Mouse (Mus musculus): ENCODE data around the gene Zfp619. TPM values are rescaled to one million over a fixed set of nuclear protein-coding genes. Genes with fewer than 3 reads are reported as not detected.

The Zfp619 gene
- total and polyA plus RNA-seq, 3 experiments, result 0.62 to 1.3 TPM; not detected in 1

DNA sequence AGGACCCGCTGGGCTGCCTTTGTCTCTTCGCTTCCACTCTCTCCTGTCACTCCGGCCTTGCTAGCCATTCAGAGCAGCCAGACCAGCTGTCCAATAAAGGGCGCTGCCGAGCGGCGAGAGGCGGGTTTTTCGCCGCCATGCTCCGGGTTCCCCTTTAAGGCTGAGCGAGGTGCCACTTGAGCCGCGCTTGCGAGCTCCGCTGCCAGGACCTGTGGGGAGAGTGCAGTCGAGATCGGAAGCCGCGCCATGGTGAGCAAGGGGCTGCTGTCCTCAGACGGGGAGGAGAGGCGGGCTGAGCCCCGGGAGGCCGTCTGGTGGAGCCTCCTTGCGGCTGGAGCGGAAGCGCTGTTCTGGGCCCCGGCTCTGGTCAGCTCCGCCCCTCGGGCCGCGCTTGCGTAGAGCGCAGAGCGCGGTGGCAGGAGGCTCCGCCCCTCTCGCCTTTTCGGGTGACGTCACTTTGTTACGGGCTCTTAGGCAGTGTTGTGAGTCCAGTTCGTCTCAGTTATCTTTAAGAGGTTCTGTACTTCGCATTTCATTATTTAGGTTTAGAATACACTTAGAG lies at the start of gene Zfp619 (continued):
- TF ChIP-seq TBP (IDR thresholded peaks at IDR 0.05; ENCODE audit: low read depth, low read length) (peak; percentile 78), ZNF384 (IDR thresholded peaks at IDR 0.05; ENCODE audit: low read depth, low read length) (no peak), UBTF (IDR thresholded peaks at IDR 0.05; ENCODE audit: borderline replicate concordance, insufficient read depth, low read depth, low read length) (no peak)

DNA sequence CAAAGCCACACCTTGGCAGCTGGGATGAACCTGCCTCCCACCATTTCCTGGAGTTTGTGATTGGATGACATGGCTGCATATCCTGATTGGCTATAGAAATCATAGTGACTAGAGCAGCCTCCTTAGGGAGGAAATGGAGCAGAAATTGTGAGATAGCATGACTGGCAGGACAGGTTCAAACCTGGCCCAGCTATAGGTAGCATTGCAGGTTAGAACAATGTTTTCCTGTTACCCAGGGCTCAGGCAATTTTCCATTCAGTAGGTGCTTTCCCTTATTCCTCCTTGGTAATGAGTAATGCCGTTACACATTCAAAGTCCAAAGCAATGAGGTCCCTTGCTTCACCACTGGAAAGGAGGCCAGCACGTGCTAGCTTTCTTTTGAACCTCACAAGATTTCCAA lies 38.6 kb upstream of the Zfp619 start:
- no peak for TF ChIP-seq ZMIZ1 (IDR thresholded peaks at IDR 0.05; ENCODE audit: low read depth, low read length)
- H3K4me3 ChIP-seq (ENCODE audit: control insufficient read depth in 1 of 2, insufficient read depth in 1 of 2, low read depth in 2 of 2, low read length in 2 of 2), result no peak overlapping the region
- H3K79me2 ChIP-seq (ENCODE audit: control insufficient read depth, insufficient read depth, low read length, poor library complexity), result no peaks in the 10 kb centered on the region
- H3K27ac ChIP-seq (ENCODE audit: control insufficient read depth, low read depth, low read length), result no peak overlapping the region
- DNase-seq (ENCODE audit: low read depth, low spot score), result no peak
- no peaks in the 10 kb centered on the region for H3K36me3 ChIP-seq (ENCODE audit: control insufficient read depth in 1 of 2, insufficient read depth in 2 of 2, low read length in 2 of 2)
- H3K27me3 ChIP-seq (ENCODE audit: control insufficient read depth in 1 of 2, insufficient read depth in 2 of 2, low read length in 2 of 2), result no peaks in the 10 kb centered on the region
- H3K9me3 ChIP-seq (replicated peaks; ENCODE audit: insufficient read depth, low read length), result no peaks in the 10 kb centered on the region
- H3K9ac ChIP-seq (ENCODE audit: control insufficient read depth, low read depth, low read length, poor library complexity, severe bottlenecking), result no peak overlapping the region
- no peaks in the 10 kb centered on the region for H3K4me1 ChIP-seq (ENCODE audit: control insufficient read depth in 1 of 2, insufficient read depth in 2 of 2, low read length in 2 of 2)

DNA sequence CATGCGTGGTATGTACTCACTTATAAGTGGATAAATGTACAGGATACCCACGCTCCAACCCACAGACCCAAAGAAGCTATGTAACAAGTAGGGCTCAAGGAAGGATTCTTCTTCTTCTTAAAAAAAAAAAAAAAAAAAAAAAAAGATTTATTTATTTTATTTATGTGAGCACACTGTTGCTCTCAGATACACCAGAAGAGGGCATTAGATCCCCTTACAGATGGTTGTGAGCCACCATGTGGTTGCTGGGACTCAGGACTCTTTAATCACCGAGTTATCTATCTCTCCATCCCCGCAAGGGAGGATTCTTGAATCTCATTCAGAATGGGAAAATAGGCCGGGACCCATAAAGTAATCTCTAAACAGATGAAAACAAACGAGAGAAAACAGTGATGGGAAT lies 33.2 kb upstream of the Zfp619 start:
- no peak for DNase-seq (ENCODE audit: low read depth, low spot score)
- no peaks in the 10 kb centered on the region for H3K79me2 ChIP-seq (ENCODE audit: control insufficient read depth, insufficient read depth, low read length, poor library complexity)
- H3K4me1 ChIP-seq (ENCODE audit: control insufficient read depth in 1 of 2, insufficient read depth in 2 of 2, low read length in 2 of 2), result no peaks in the 10 kb centered on the region
- no peaks in the 10 kb centered on the region for H3K9me3 ChIP-seq (replicated peaks; ENCODE audit: insufficient read depth, low read length)
- H3K9ac ChIP-seq (ENCODE audit: control insufficient read depth, low read depth, low read length, poor library complexity, severe bottlenecking), result no peak overlapping the region
- no peaks in the 10 kb centered on the region for H3K27me3 ChIP-seq (ENCODE audit: control insufficient read depth in 1 of 2, insufficient read depth in 2 of 2, low read length in 2 of 2)
- no peaks in the 10 kb centered on the region for H3K36me3 ChIP-seq (ENCODE audit: control insufficient read depth in 1 of 2, insufficient read depth in 2 of 2, low read length in 2 of 2)
- no peak for TF ChIP-seq MAZ (IDR thresholded peaks at IDR 0.05; ENCODE audit: low read depth, low read length)
- no peak for TF ChIP-seq E2F4 (IDR thresholded peaks at IDR 0.05; ENCODE audit: borderline replicate concordance, low read depth, low read length)
- peak; percentile 75 for TF ChIP-seq ZNF384 (IDR thresholded peaks at IDR 0.05; ENCODE audit: low read depth, low read length)
- TF ChIP-seq RAD21 (IDR thresholded peaks at IDR 0.05; ENCODE audit: low read depth, low read length), result peak; percentile 23
- TF ChIP-seq CTCF (IDR thresholded peaks at IDR 0.05 in 2 of 3, conservative IDR thresholded peaks at IDR 0.05 in 1 of 3; ENCODE audit: control insufficient read depth in 1 of 3, insufficient read depth in 1 of 3, low read depth in 2 of 3, low read length in 3 of 3, poor library complexity in 1 of 3, severe bottlenecking in 1 of 3), result peak in 2 of 3 experiments; percentile 15 to 25; a peak in 2 of 6 replicates
- TF ChIP-seq SMC3 (IDR thresholded peaks at IDR 0.05; ENCODE audit: low read depth, low read length), result 0 out of 2 replicates have a peak, but pooled peaks have one; percentile 23
- no peak for TF ChIP-seq USF1 (IDR thresholded peaks at IDR 0.05; ENCODE audit: low read depth, low read length)
- no peak overlapping the region for H3K4me3 ChIP-seq (ENCODE audit: control insufficient read depth in 1 of 2, insufficient read depth in 1 of 2, low read depth in 2 of 2, low read length in 2 of 2)
- no peak overlapping the region for H3K27ac ChIP-seq (ENCODE audit: control insufficient read depth, low read depth, low read length)

DNA sequence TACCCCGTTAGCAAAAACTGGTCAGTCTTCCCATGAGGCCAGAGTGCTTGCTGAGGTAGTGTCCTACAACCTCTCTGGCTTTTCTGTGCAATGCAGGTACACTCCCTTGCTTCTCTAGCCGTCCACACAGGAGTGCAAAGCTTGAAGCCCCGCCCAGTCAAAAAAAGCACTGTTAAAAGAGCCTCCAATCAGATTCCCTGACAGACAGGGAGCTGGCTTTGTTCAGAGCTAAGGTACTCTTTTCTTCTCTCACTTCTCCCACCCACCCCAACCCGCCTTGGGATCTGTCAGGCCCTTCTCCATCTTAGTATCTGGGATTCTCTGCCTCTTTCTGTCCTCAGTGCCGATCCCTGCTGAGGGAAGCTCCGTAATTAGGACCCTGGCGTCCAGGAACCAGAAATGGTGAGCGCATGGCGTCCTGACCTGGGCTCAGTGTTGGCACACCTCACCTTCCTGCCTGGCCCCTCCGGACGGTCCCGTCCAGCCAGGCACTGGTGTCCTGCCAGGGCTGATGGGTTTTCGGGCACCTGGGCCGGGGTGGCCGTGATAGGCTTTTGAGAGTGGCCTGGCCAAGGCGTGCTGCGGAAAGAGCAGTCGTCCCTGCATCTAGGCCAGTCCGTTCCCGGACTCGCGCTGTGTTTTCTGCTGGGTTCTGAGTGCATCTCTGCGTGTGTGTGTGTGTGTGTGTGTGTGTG lies 30.3 kb upstream of the Zfp619 start:
- no peak overlapping the region for H3K9ac ChIP-seq (ENCODE audit: control insufficient read depth, low read depth, low read length, poor library complexity, severe bottlenecking)
- H3K4me1 ChIP-seq (ENCODE audit: control insufficient read depth in 1 of 2, insufficient read depth in 2 of 2, low read length in 2 of 2), result no peaks in the 10 kb centered on the region
- TF ChIP-seq MAFK (IDR thresholded peaks at IDR 0.05; ENCODE audit: borderline replicate concordance, low read depth, low read length) (no peak), ZKSCAN1 (IDR thresholded peaks at IDR 0.05; ENCODE audit: low read depth, low read length) (no peak)
- H3K27me3 ChIP-seq (ENCODE audit: control insufficient read depth in 1 of 2, insufficient read depth in 2 of 2, low read length in 2 of 2), result no peaks in the 10 kb centered on the region
- H3K27ac ChIP-seq (ENCODE audit: control insufficient read depth, low read depth, low read length), result no peak overlapping the region
- H3K4me3 ChIP-seq (ENCODE audit: control insufficient read depth in 1 of 2, insufficient read depth in 1 of 2, low read depth in 2 of 2, low read length in 2 of 2), result no peak overlapping the region
- no peaks in the 10 kb centered on the region for H3K36me3 ChIP-seq (ENCODE audit: control insufficient read depth in 1 of 2, insufficient read depth in 2 of 2, low read length in 2 of 2)
- no peaks in the 10 kb centered on the region for H3K9me3 ChIP-seq (replicated peaks; ENCODE audit: insufficient read depth, low read length)
- H3K79me2 ChIP-seq (ENCODE audit: control insufficient read depth, insufficient read depth, low read length, poor library complexity), result no peaks in the 10 kb centered on the region
- DNase-seq (ENCODE audit: low read depth, low spot score), result no peak
